Mouse (Mus musculus) forebrain, embryonic 11.5 days (tissue): ENCODE measurements around the gene Bbs2. TPM values are rescaled to one million over a fixed set of nuclear protein-coding genes. Genes with fewer than 3 reads are reported as not detected.
A peak's percentile ranks its signal among the peaks of the same experiment; 100 is the strongest.

Source experiments
- ATAC-seq: fragments of 200-750 bp; cut with Nextera tagmentation; replicated peaks from 2 replicates; pipeline ENCODE4 v1.8.0; 2017; ENCODE audit warnings: moderate TSS enrichment; ENCODE audit not compliant: low FRiP score
- DNase-seq: peaks from one replicate; pipeline ENCODE4 v3.0.0-alpha.2; 2017; ENCODE audit warnings: low spot score
- H3K27ac ChIP-seq: fragments of 300-500 bp; sonication (generic); 2 replicates; pipeline ENCODE4 v1.5.1; 2014; ENCODE audit warnings: low read depth, low read length
- H3K27me3 ChIP-seq: fragments of 300-500 bp; sonication (generic); 2 replicates; pipeline ENCODE4 v1.6.1; 2014; ENCODE audit warnings: mild to moderate bottlenecking, low read length, mixed read lengths; ENCODE audit not compliant: control insufficient read depth, insufficient read depth
- H3K36me3 ChIP-seq: fragments of 300-500 bp; sonication (generic); 2 replicates; pipeline ENCODE4 v1.6.1; 2014; ENCODE audit warnings: mild to moderate bottlenecking, low read length, moderate library complexity, mixed read lengths; ENCODE audit not compliant: control insufficient read depth, insufficient read depth
- H3K4me1 ChIP-seq: fragments of 300-500 bp; sonication (generic); replicated peaks from 2 replicates; pipeline ENCODE4 v1.6.1; 2014; ENCODE audit warnings: low read length, mixed read lengths; ENCODE audit not compliant: control insufficient read depth, insufficient read depth
- H3K4me2 ChIP-seq: fragments of 300-500 bp; sonication (generic); 2 replicates; pipeline ENCODE4 v1.6.1; 2014; ENCODE audit warnings: low read depth, mild to moderate bottlenecking, low read length, moderate library complexity, mixed read lengths; ENCODE audit not compliant: severe bottlenecking
- H3K4me3 ChIP-seq: fragments of 300-500 bp; sonication (generic); 2 replicates; pipeline ENCODE4 v1.5.1; 2014; ENCODE audit warnings: low read depth, low read length
- H3K9ac ChIP-seq: fragments of 300-500 bp; sonication (generic); 2 replicates; pipeline ENCODE4 v1.6.1; 2014; ENCODE audit warnings: low read length
- H3K9me3 ChIP-seq: fragments of 300-500 bp; sonication (generic); 2 replicates; pipeline ENCODE4 v1.6.1; 2016; ENCODE audit warnings: low read length, mixed read lengths; ENCODE audit not compliant: control insufficient read depth
- WGBS: fragments of 180-500 bp; shearing (Covaris S2); extraction: QIAGEN DNeasy Blood & Tissue Kit; methylation state at CpG from one replicate; pipeline ENCODE4 v1.1.7; 2014; 5-methylcytosine and 5-hydroxymethylcytosine counted together
- polyA plus RNA-seq: library from polyadenylated mRNA; unstranded; fragments of >200 nt; fragmentation: Nextera tagmentation; extraction: Ambion mirVana; gene quantifications from 2 replicates; pipeline ENCODE4 v1.2.1, GENCODE M21; 2014

Bbs2 gene
- polyA plus RNA-seq, 1 experiment from 2014 or later: 23.3 TPM

DNA sequence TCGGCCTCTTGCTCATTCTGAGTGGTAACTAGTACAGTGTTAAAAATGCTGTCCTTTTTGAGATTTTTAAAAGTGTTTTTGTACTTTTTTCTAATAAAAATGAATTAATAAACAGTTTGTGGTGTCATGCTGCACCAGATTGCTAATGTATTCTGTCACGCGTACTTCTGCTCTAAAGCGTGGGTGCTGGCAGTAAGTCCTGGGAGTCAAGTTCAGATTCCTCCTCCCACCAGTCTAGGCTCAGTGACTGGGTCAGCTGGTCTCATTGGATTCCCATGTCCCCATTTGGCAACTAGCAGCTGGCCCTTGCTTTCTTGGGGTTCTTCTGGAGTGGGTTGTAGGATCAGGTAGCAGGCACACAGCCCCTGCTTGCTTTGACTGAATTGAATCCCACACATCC, 31.4 kb upstream of the Bbs2 start:
- Histone ChIP-seq H3K4me2 (no peak overlapping the region), H3K9ac (no peak overlapping the region), H3K9me3 (no peaks in the 10 kb centered on the region), H3K36me3 (no peaks in the 10 kb centered on the region), H3K27ac (no peak overlapping the region), H3K4me3 (no peak overlapping the region), H3K4me1 (0 out of 2 replicates have a peak, but pooled peaks cover 2% of the 10 kb centered on the region), H3K27me3 (no peaks in the 10 kb centered on the region)
- no peak for DNase-seq
- ATAC-seq: no peak
- WGBS: 92% methylated on average over 4 of the region's 4 CpGs

- Histone ChIP-seq H3K9me3 (no peaks in the 10 kb centered on the region), H3K27me3 (no peaks in the 10 kb centered on the region), H3K27ac (no peak overlapping the region), H3K9ac (no peak overlapping the region), H3K4me3 (no peak overlapping the region), H3K4me2 (no peak overlapping the region), H3K4me1 (0 out of 2 replicates have a peak, but pooled peaks cover 2% of the 10 kb centered on the region), H3K36me3 (no peaks in the 10 kb centered on the region)
- 76% methylated on average over 6 of the region's 6 CpGs for WGBS
- DNase-seq (no peak), ATAC-seq (no peak)
Observed at GRCm38 (mm10) chr8:94129133-94129789, 30.5 kb upstream of the Bbs2 start.

GRCm38 (mm10) chr8:94127711-94128110, 29.0 kb upstream of the Bbs2 start:
- ATAC-seq: no peak
- WGBS: 74% methylated on average over 6 of the region's 6 CpGs

GRCm38 (mm10) chr8:94122711-94123468, 24.2 kb upstream of the Bbs2 start:
- Histone ChIP-seq H3K9me3 (no peaks in the 10 kb centered on the region), H3K4me2 (no peak overlapping the region), H3K4me3 (no peak overlapping the region), H3K4me1 (peaks cover 12% of the 10 kb centered on the region; the same call in 1 of the 2 replicates), H3K9ac (no peak overlapping the region), H3K27me3 (no peaks in the 10 kb centered on the region), H3K36me3 (no peaks in the 10 kb centered on the region), H3K27ac (no peak overlapping the region)
- WGBS: 59% methylated on average over 8 of the region's 8 CpGs
- no peak for ATAC-seq
- DNase-seq: no peak

More at GRCm38 (mm10) chr8:94127711-94128110, 29.0 kb upstream of the Bbs2 start:
- Histone ChIP-seq H3K9ac (no peak overlapping the region), H3K27me3 (no peaks in the 10 kb centered on the region), H3K27ac (no peak overlapping the region), H3K4me1 (0 out of 2 replicates have a peak, but pooled peaks cover 2% of the 10 kb centered on the region), H3K4me3 (no peak overlapping the region), H3K36me3 (no peaks in the 10 kb centered on the region), H3K4me2 (no peak overlapping the region), H3K9me3 (no peaks in the 10 kb centered on the region)
- no peak for DNase-seq

DNA sequence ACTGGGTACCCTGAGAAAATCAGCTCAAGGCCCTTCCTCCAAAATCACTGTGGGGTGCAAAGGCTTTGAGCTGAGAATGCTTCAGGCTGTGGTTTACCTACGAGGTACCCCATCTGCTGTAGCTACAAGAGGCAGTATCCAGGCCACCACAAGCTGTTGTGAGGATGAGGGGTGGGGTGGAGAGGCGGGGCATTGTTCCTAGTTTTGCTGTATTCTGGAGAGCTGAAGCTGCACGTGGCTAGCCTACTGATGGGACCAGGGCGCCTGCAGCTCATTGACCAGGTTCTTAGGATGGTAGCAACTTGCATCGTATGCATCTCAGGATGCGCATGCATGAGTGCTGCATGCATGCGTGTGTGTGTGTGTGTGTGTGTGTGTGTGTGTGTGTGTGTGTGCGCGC, 22.9 kb upstream of the Bbs2 start:
- Histone ChIP-seq H3K27me3 (no peaks in the 10 kb centered on the region), H3K9me3 (no peaks in the 10 kb centered on the region), H3K4me2 (no peak overlapping the region), H3K9ac (no peak overlapping the region), H3K36me3 (no peaks in the 10 kb centered on the region), H3K4me1 (peaks cover 11% of the 10 kb centered on the region; the same call in 1 of the 2 replicates), H3K27ac (0 out of 2 replicates have a peak overlapping the region, but pooled peaks have one; percentile 51), H3K4me3 (no peak overlapping the region)
- ATAC-seq (no peak), DNase-seq (peak; percentile 48)
- WGBS: 80% methylated on average over 9 of the region's 9 CpGs

- ATAC-seq: peak; percentile 92
- Histone ChIP-seq H3K27me3 (no peaks in the 10 kb centered on the region), H3K36me3 (no peaks in the 10 kb centered on the region), H3K4me3 (no peak overlapping the region), H3K9me3 (no peaks in the 10 kb centered on the region), H3K4me2 (peak overlapping the region; percentile 21; the same call in 1 of the 2 replicates), H3K9ac (peak overlapping the region; percentile 7; the same call in 1 of the 2 replicates), H3K4me1 (peaks cover 11% of the 10 kb centered on the region; the same call in 1 of the 2 replicates), H3K27ac (peak overlapping the region; percentile 91)
- under 1% methylated on average over 6 of the region's 6 CpGs for WGBS
- peak; percentile 90 for DNase-seq
Observed at GRCm38 (mm10) chr8:94118776-94119430, 20.2 kb upstream of the Bbs2 start.

DNA sequence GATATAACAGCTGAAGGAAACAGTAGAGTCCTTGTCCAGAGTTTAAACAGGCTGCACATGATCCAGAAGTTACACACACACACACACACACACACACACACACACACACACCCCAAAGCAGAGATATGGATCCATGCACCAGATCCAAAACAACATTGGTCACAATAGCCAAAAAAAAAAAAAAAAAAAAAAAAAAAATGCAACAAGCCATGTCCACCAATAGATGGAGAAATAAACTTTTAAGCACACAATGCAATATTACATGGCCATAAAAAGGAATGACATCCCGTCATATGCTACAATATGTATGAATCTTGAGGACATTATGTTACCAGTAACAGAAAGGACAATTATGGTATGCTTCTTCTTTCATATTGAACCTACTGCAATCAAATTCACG, 15.2 kb upstream of the Bbs2 start:
- Histone ChIP-seq H3K27ac (no peak overlapping the region), H3K4me1 (peaks cover 7% of the 10 kb centered on the region; the same call in 1 of the 2 replicates), H3K36me3 (no peaks in the 10 kb centered on the region), H3K9me3 (no peaks in the 10 kb centered on the region), H3K4me3 (no peak overlapping the region), H3K9ac (no peak overlapping the region), H3K4me2 (no peak overlapping the region), H3K27me3 (no peaks in the 10 kb centered on the region)
- 85% methylated on average over 2 of the region's 2 CpGs for WGBS
- ATAC-seq (no peak), DNase-seq (no peak)

DNA sequence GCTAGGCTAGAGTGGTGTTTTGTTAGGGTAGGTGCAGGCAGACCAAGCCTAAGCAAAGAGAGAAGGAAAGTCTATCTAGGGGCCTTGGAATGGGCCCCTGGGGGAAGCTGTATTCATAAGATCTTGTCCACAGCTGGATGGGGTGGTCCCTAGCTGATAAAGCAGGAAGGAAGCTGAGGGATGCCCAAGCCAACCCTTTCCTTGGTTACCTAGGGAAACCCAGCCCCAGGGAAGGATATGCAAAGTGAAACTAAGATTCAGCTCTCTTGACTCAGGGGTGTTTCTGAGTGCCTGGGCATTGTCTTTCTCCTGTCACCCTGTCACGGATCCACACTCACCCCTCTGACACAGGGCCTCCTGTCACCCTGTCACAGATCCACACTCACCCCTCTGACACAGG, 14.7 kb upstream of the Bbs2 start:
- H3K27ac ChIP-seq: no peak overlapping the region
- H3K9ac ChIP-seq: no peak overlapping the region
- no peaks in the 10 kb centered on the region for H3K9me3 ChIP-seq
- DNase-seq: no peak
- H3K4me2 ChIP-seq: no peak overlapping the region
- H3K4me1 ChIP-seq: peaks cover 4% of the 10 kb centered on the region; the same call in 1 of the 2 replicates
- H3K27me3 ChIP-seq: no peaks in the 10 kb centered on the region
- ATAC-seq: no peak
- H3K4me3 ChIP-seq: no peak overlapping the region
- no peaks in the 10 kb centered on the region for H3K36me3 ChIP-seq
- WGBS: 60% methylated on average over 1 of the region's 1 CpGs
